Mouse (Mus musculus) testis, adult 2 months (tissue): ENCODE data around the gene Prr15l.

Source experiments
- CTCF ChIP-seq: fragments of 200-500 bp; IDR thresholded peaks from 2 replicates; pipeline ENCODE4 v1.5.1; 2012; ENCODE audit warnings: low read depth, mild to moderate bottlenecking, inconsistent platforms, low read length, moderate library complexity; ENCODE audit not compliant: control insufficient read depth, insufficient read depth, insufficient replicate concordance
- POLR2A ChIP-seq: fragments of 200-500 bp; IDR thresholded peaks from 2 replicates; pipeline ENCODE4 v1.6.1; 2012; ENCODE audit warnings: low read depth, mild to moderate bottlenecking, inconsistent platforms, low read length, moderate library complexity; ENCODE audit not compliant: control insufficient read depth

GRCm38 (mm10) chr11:96976911-96977591 is 49.1 kb downstream of the Prr15l start:
- no peak for TF ChIP-seq CTCF
- TF ChIP-seq POLR2A, result no peak; the same call in 1 of the 2 replicates
